Mouse (Mus musculus): Measurements from ENCODE around the gene Cdh12.
"Not testable (repeated sequence)": the region's sequence is repeated elsewhere in the genome, so short reads cannot be mapped to it uniquely, and the experiment has no call there.

The Cdh12 gene

DNA sequence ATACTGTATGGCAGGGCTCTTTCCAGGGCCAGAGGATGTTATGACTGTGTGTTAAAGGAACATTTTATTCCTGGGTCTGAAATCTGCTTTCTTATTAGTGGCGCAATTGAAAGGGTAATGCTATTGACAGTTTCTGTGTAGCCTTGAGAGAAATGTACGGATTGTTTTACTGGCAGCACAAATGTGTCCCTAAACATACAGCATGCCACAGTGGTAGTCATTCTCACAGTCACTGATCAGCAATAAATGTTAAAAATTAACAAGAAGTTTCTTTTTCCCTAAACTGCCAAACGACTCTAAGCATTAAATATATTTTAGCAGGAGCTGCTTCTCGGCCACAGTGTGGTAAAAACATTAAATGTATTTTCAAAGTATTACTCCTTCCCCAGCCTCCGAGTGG lies 926.4 kb downstream of the Cdh12 start:
- DNase-seq (ENCODE audit: inconsistent ontology term): no peak

DNA sequence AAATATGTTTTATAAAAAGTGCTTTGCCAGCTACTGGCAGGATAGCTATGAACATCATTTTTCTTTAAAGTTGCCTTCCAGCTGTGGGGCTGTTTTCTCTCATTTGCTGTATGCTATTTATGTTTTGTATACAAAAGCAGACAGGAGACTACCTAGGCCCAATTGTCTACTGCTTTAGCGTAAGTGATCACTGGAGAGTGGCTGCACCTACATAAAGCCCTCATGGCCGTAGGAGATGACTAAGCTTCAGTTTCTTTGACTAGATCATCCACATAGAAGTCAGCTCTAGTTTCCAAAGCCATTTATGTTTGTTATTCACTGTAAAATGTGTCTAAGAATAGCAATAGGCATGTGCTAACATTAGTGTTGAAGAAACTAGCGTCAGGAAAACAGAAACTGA lies 926.8 kb downstream of the Cdh12 start:
- DNase-seq (ENCODE audit: inconsistent ontology term): no peak

DNA sequence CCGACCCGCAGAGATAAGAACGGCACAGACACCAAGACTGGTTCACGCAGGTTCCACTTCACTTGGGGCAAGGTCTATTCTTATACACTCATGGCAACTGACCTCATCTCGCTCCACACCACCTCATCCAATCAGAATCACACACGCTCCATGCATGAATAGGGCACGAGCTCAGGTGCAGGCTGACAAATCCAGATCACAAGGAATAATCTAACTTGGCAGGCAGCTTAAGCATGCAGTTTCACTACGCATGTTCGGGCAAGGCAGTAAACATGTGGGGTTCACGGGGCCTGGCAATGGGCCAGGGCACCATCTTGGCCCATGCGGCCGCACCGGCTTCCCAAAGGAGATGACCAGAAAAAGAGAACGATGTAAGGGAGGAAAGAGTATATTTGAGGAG lies 942.4 kb downstream of the Cdh12 start:
- DNase-seq (ENCODE audit: inconsistent ontology term): not testable (repeated sequence)

DNA sequence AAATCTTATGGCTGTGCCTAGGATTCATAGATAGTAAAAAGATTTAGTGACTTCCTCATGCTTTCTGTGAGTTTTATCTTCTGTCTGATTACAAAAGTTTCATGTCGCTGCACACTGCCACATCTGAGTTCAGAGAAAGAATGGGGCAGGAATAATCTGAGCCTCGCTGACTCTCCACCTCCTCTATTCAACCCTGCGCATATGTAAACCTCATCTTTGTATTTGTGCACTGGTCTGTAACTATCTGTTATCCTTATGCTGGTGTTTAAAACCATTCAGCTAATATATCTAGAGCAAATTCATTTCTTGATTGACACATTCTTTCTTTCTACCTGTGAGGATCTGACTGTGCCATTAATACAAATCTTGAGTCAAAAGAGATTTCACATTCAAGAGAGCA lies 944.0 kb downstream of the Cdh12 start:
- DNase-seq (ENCODE audit: inconsistent ontology term): no peak

DNA sequence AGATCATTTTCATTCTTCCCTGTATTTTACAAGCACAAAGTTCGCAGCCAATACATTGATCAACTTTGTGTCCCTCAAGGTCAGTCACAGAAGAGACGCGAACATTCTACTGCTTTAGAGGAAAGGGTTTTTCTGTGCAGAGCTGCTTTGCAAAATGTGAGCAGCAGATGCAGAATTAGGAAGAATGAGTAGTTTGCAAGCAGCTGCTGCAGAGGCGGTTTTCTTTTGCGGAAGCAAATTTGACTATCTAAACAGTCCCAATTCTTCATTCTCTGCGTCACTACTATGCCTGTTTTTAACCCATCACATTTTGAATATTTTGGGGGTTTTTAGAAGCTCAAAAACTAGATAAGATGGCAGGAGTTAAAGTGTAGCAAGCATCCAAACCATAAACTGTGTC lies 956.1 kb downstream of the Cdh12 start:
- DNase-seq (ENCODE audit: inconsistent ontology term): no peak

DNA sequence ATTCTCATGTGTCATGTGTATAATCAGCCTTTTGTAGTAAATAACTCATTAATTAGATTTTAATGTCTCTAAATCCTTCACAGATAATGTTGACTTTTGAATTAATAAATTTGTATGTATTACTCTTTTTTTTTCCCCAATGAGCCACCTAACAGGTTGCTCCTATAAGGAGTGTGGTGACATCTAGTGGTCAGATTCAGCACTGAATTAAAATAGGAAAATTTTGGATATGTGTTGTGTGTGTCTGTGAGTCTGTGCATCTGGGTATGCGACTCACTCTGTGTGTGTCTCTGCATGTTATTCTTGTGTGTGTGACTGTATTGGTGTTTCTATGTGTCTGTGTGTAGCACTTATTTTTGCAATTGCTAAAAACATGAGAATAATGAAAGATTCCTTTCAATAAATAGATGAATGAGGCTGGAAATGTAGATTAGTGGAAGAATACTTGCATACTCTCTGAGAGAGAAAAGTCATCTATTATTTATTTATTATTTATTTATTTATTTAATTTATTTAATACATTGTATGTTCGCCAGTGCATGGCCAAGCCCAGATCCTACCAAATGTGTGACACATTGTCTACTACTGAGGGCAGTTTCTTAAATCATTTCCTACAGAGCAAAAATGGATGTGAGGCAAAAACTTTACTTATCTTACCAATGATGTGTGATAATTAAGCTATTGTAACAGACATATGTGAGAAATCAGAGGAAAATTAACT lies 958.4 kb downstream of the Cdh12 start:
- DNase-seq (ENCODE audit: inconsistent ontology term): peak; percentile 25

DNA sequence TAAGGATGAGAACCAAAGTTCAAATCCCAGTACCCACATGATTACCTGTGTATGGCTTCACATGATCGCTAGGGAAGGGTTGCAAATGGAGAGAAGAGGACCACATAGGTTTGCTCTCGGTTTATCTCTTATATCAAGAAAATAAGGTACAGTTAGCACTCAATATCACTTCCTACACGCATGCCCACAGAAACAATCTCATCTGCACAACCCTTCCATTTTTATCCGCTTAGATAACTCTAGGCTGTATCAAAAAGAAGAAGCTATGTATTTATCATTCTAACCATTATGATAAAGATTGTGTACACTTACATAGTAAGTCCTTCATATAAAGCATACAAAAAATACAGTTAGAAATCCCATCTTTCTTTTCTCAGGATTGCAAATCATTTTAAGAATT lies 988.3 kb downstream of the Cdh12 start:
- no peak for DNase-seq (ENCODE audit: inconsistent ontology term)

DNA sequence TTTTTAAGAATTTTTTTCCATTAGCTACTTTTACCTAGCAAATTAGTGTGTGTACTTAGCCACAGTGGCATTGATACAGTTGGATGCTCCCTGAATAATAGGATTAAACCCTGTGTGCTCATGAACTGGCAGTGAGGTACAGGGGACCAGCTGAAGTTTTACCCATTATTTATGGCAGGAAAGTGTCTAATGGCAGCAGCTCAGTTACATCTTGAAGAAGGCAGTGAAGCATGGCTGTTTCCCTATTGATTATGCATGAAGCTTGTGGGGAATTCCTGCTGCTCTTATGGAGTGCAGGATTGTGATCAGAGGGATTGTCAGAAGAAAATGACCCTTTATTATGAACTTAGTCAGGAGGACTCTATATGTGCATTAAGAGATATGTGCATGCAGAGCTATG lies 988.9 kb downstream of the Cdh12 start:
- no peak for DNase-seq (ENCODE audit: inconsistent ontology term)

DNA sequence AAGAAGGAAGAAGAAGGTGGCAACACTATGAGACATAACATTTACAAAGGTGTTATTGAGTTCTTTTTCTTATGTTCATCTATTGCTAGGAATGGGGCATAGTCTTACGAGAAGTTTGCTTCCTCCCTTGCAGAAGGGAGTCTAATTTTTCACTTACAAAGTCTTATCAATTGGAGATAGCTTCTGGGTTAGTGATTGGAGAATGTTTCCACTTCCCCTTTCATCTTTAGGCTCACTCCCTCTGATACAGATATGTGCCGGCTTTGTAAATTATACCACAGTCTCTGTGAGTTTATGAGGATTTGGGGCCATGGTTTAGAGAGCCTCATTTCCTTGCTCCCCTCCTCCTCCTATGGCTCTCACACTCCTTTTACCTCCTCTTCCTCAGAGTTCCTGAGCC lies 1009.0 kb downstream of the Cdh12 start:
- no peak for DNase-seq (ENCODE audit: inconsistent ontology term)

DNA sequence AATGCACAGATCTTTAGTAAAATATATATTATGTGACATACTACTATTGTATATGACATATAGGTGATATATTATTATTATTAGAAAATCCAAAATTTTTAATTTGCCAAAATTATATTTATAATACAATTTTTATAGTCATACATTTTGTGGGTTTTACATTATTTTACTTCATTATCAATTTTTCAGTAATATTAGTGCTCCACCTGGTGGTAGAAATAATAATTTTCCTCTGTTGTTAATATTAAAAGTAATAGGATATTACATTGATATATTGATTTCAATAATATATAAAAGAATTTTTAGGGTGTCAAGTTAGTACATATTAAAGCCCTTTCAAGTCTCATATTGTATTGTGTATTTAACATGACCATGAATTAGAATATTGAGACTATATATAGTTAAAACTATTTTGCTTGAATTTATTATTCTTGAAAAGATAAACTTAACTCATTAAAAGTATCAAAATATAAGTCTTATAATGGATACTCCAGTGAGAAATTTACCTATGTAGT lies 1070.3 kb downstream of the Cdh12 start:
- peak; percentile 3 for DNase-seq (ENCODE audit: inconsistent ontology term)

DNA sequence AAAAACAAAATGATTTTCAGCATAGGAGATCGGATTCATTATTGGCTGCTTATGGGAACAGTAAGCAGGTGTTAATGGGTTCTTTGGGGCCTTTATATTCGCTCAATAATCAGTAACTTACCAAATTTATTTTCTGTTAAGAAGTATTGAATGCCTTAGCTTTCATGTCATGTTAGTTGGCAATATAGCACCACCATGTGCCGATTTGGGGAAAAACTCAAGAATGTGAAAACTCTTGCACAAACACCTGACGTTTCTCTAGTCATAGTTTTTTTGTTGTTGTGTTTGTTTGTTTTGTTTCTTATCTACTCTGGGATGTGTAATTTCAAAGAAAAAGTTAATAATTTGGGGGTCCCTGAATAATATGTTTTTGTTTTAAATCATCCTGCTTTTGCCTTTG lies 1081.7 kb downstream of the Cdh12 start:
- no peak for DNase-seq (ENCODE audit: inconsistent ontology term)

DNA sequence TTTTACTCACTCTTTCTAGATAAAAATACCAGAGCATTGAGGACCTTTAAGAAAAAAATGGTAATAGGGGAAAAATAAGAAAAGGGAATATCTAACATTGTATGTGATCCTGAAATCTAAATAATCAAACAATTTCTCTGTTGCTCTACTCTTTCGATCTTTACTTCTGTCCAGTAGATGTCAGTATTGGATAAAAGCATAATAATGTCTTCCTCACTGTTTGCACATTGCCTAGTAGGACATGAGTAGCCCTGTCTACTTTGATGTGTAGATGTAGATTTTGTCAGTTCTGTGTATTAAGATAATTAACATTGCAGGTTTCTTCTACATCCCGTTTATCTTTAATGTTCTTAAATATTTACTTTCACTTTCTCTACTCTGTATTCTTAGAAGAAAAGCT lies 1087.8 kb downstream of the Cdh12 start:
- DNase-seq (ENCODE audit: inconsistent ontology term): peak; percentile 10

DNA sequence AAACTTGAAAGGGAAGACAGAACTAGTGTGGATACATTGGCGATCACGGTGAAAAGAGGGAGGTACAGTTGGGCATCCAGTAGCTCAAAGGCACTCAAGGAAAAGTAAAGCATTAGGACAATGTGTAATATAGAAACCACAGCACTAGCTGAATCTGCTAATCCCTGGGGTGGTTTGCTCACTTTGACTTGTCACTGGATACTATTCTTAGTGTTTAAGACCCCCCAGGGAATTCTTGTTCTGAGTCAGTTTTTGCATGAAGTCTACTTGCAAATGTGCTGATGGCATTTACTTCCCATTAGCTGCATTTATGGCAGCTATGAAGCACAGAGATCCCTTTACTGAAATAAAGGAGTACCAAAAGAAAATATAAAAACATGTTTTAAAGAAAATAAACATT lies 1095.7 kb downstream of the Cdh12 start:
- no peak for DNase-seq (ENCODE audit: inconsistent ontology term)

DNA sequence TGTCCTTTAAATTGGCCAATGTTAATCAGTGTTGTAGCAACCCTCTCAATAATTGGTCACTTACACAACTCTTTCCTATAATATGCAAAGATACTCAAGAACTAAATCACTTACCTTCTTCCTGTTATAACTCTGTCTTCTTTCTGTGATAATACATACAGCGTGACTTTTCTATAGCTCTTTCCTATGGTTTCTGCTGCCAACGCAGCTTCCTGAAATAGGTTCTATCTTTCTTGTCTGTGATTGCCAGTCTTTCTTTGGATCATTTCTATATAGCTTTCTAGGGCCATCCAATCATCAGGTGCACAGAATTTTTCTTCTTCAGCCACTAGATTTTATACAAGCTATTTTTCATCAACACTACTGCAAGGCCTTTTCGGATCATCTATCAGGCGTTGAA lies 1106.9 kb downstream of the Cdh12 start:
- DNase-seq (ENCODE audit: inconsistent ontology term): no peak

DNA sequence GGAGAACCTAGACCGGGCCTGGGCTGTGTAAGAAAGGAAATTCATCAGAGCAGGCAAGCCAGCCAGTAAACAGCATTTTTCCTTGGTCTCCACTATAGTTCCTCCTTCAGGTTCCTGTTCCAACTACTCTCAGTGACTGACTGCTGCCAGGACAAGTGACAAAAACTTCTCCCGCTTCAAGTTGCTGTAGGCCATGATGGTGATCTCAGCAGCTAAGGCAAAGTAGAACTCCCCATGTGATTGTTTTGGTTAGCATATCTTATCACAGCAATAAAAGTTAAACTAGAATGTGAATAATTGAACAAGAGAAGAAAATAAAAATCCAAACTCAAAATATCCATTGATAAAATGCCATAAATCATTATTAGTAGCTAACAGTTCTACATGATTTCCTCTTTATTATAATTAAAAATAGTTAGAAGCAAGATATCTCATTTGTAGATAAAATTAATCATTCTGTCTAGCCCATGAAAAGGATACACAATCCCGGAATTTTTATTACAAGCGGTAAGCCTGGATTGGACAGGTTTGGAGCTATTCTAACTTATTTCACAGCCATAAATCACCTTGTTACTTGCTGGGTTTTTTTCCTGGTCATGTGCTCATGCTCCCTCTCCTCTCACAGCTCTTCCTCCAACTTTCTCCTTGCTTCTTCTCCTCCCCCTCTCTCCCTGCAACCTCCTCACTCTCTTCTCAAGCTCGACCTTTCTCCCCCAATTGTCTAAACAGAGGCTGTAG lies 1117.4 kb downstream of the Cdh12 start:
- no peak for DNase-seq (ENCODE audit: inconsistent ontology term)

DNA sequence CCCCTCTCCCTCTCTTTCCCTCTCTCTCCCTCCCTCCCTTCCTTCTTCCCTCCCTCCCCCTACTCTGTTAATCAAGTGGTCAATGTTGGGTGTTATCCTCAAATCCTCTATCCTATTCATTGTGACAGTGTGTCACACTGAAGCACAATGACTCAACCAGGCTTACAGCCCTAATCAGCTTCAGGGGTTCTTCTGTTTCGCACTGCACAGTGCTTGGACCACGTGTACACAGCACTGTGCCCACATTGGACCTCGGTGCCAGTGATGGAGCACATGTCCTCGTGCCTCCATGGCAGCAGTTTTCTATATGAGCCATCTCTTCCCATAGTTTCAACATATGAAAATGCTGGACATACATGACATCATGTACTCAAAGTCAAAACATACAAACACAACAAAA lies 1155.4 kb downstream of the Cdh12 start:
- DNase-seq (ENCODE audit: inconsistent ontology term): no peak
